Mouse (Mus musculus): ENCODE data around the gene Sema3b. TPM values are rescaled to one million over a fixed set of nuclear protein-coding genes. Genes with fewer than 3 reads are reported as not detected.

Sema3b gene
- polyA plus RNA-seq, 1 experiment from 2014 or later, result 13.6 TPM

GRCm38 (mm10) chr9:107609433-107609830 is 403 bp upstream of the Sema3b start:
- Histone ChIP-seq H3K9me3 (no peaks in the 10 kb centered on the region), H3K4me1 (peaks cover 83% of the 10 kb centered on the region), H3K9ac (no peak overlapping the region), H3K27ac (peak overlapping the region; percentile 54), H3K27me3 (no peaks in the 10 kb centered on the region), H3K4me2 (peak overlapping the region; percentile 37; the same call in 1 of the 2 replicates), H3K4me3 (no peak overlapping the region), H3K36me3 (peaks cover 10% of the 10 kb centered on the region)
- WGBS, result 59% methylated on average over 4 of the region's 4 CpGs
- no peak for ATAC-seq (ENCODE audit: insufficient number of reproducible peaks, low FRiP score, low TSS enrichment, low read depth)

- Histone ChIP-seq H3K4me1 (peaks cover 90% of the 10 kb centered on the region), H3K4me3 (no peak overlapping the region), H3K36me3 (no peaks in the 10 kb centered on the region), H3K27ac (peak overlapping the region; percentile 54), H3K9ac (no peak overlapping the region), H3K9me3 (no peaks in the 10 kb centered on the region), H3K27me3 (no peaks in the 10 kb centered on the region), H3K4me2 (peak overlapping the region; percentile 37; the same call in 1 of the 2 replicates)
- ATAC-seq (ENCODE audit: insufficient number of reproducible peaks, low FRiP score, low TSS enrichment, low read depth), result no peak
- WGBS, result 55% methylated on average over 9 of the region's 9 CpGs
These were observed 1.3 kb downstream of the Sema3b start for GRCm38 (mm10) chr9:107607653-107608245.

GRCm38 (mm10) chr9:107607036-107607435 is 2.0 kb downstream of the Sema3b start:
- H3K4me1 ChIP-seq, result peaks cover 89% of the 10 kb centered on the region
- ATAC-seq (ENCODE audit: insufficient number of reproducible peaks, low FRiP score, low TSS enrichment, low read depth), result no peak
- H3K9ac ChIP-seq, result no peak overlapping the region
- H3K36me3 ChIP-seq, result no peaks in the 10 kb centered on the region
- 80% methylated on average over 2 of the region's 2 CpGs for WGBS
- H3K4me3 ChIP-seq, result peak overlapping the region; percentile 31
- H3K27me3 ChIP-seq, result no peaks in the 10 kb centered on the region
- peak overlapping the region; percentile 37 for H3K4me2 ChIP-seq
- H3K9me3 ChIP-seq, result no peaks in the 10 kb centered on the region
- H3K27ac ChIP-seq, result peak overlapping the region; percentile 69

DNA sequence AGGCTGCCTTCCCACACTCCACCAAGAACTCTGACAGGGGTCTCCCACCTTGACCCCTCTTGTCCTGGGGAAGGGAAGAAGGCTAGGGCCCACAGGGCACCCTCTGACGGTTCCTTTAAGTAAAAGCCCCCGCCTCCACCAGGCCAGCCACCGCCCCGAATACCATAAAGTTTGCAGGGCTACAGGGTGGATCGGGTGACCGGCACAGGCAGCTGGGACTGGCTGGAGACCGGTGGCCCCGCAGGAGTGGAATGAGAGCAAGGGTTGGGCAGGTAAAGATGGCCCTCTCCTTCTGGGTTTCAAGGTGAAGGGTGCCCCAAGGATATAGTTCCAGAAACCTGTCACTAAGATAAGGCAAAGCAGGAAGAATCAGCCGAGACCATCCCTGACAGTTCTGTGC is 2.4 kb downstream of the Sema3b start:
- WGBS, result 7% methylated on average over 9 of the region's 9 CpGs
- no peaks in the 10 kb centered on the region for H3K9me3 ChIP-seq
- H3K4me3 ChIP-seq, result peak overlapping the region; percentile 31
- H3K27ac ChIP-seq, result peak overlapping the region; percentile 69
- peaks cover 87% of the 10 kb centered on the region for H3K4me1 ChIP-seq
- H3K27me3 ChIP-seq, result no peaks in the 10 kb centered on the region
- no peak; the same call in 1 of the 2 replicates for ATAC-seq (ENCODE audit: insufficient number of reproducible peaks, low FRiP score, low TSS enrichment, low read depth)
- peak overlapping the region; percentile 37 for H3K4me2 ChIP-seq
- no peaks in the 10 kb centered on the region for H3K36me3 ChIP-seq
- no peak overlapping the region for H3K9ac ChIP-seq

DNA sequence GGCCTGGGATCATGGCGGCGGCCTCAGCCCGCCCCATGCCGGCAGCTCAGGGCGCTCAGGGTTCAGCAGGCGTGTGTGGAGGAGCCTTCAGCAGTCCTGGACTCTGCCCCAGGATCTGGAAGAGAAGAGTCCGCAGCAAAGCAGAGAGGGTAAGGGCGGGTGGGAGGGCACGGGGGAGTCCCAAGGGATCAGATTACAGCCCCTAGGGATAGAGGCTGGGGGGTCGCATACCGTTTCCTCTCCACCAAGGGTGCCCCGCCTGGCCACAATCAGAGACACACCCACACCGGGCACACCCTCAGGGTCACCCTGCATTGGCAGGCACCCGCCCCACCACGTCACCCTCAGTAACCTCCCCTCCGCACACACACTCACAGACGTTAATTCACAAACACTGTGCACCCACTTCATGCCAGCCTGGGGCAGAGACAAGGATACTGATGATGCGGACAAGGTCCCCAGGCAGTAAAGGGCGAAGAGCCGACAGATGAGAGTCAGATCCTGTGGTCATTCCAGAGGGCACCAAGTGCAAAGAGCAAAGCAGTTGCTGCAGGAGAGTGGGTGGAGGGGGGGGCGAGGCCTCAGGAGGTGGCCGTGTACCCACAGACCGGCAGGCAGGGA is 3.9 kb downstream of the Sema3b start:
- Histone ChIP-seq H3K4me3 (no peak overlapping the region; the same call in 1 of the 2 replicates), H3K27me3 (no peaks in the 10 kb centered on the region), H3K9ac (no peak overlapping the region), H3K9me3 (no peaks in the 10 kb centered on the region), H3K27ac (peak overlapping the region; percentile 57), H3K4me1 (peaks cover 78% of the 10 kb centered on the region), H3K36me3 (no peaks in the 10 kb centered on the region), H3K4me2 (peak overlapping the region; percentile 14; the same call in 1 of the 2 replicates)
- WGBS, result 37% methylated on average over 23 of the region's 23 CpGs
- ATAC-seq (ENCODE audit: insufficient number of reproducible peaks, low FRiP score, low TSS enrichment, low read depth), result no peak

DNA sequence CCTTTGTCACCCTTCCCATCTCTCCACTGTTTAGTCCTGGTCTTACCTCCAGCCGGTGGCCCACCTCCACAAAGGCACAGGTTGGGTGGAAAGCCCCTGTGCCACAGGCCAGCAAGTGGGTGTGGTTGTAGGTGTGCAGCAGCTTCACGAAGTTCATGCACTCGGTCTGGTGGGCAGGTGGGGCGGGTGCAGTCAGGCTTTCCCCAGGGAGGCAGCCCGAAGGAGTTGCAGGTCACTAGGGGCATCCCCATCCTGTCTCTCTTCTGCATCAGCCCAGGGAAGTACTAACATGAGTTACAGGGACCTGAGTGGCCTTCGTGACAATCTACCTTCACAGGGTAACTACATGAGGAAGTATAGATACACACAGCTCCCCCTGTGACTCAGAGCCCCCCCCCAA is 5.8 kb downstream of the Sema3b start:
- 76% methylated on average over 6 of the region's 6 CpGs for WGBS
- H3K4me1 ChIP-seq, result peaks cover 59% of the 10 kb centered on the region
- no peaks in the 10 kb centered on the region for H3K9me3 ChIP-seq
- H3K9ac ChIP-seq, result no peak overlapping the region
- no peaks in the 10 kb centered on the region for H3K27me3 ChIP-seq
- H3K36me3 ChIP-seq, result no peaks in the 10 kb centered on the region
- no peak overlapping the region for H3K4me2 ChIP-seq
- H3K27ac ChIP-seq, result no peak overlapping the region
- no peak overlapping the region for H3K4me3 ChIP-seq
- ATAC-seq (ENCODE audit: insufficient number of reproducible peaks, low FRiP score, low TSS enrichment, low read depth), result no peak

GRCm38 (mm10) chr9:107602068-107602648 is 6.9 kb downstream of the Sema3b start:
- H3K9ac ChIP-seq, result no peak overlapping the region
- H3K36me3 ChIP-seq, result no peaks in the 10 kb centered on the region
- H3K4me2 ChIP-seq, result no peak overlapping the region
- no peaks in the 10 kb centered on the region for H3K27me3 ChIP-seq
- no peaks in the 10 kb centered on the region for H3K9me3 ChIP-seq
- 0 out of 2 replicates have a peak overlapping the region, but pooled peaks have one; percentile 43 for H3K27ac ChIP-seq
- no peak overlapping the region for H3K4me3 ChIP-seq
- WGBS, result 8% methylated on average over 10 of the region's 10 CpGs
- no peak for ATAC-seq (ENCODE audit: insufficient number of reproducible peaks, low FRiP score, low TSS enrichment, low read depth)
- peaks cover 48% of the 10 kb centered on the region for H3K4me1 ChIP-seq

- H3K9ac ChIP-seq, result no peak overlapping the region
- H3K9me3 ChIP-seq, result no peaks in the 10 kb centered on the region
- H3K4me1 ChIP-seq, result peaks cover 40% of the 10 kb centered on the region
- no peak for ATAC-seq (ENCODE audit: insufficient number of reproducible peaks, low FRiP score, low TSS enrichment, low read depth)
- H3K4me3 ChIP-seq, result no peak overlapping the region
- no peak overlapping the region for H3K27ac ChIP-seq
- WGBS, result 82% methylated on average over 11 of the region's 11 CpGs
- H3K4me2 ChIP-seq, result no peak overlapping the region
- no peaks in the 10 kb centered on the region; the same call in 1 of the 2 replicates for H3K36me3 ChIP-seq
- H3K27me3 ChIP-seq, result no peaks in the 10 kb centered on the region
These were observed 7.8 kb downstream of the Sema3b start for GRCm38 (mm10) chr9:107601275-107601674.

- 80% methylated on average over 12 of the region's 12 CpGs for WGBS
- no peak overlapping the region for H3K27ac ChIP-seq
- H3K36me3 ChIP-seq, result no peaks in the 10 kb centered on the region; the same call in none of the 2 replicates
- peaks cover 34% of the 10 kb centered on the region for H3K4me1 ChIP-seq
- H3K27me3 ChIP-seq, result no peaks in the 10 kb centered on the region
- no peak overlapping the region for H3K9ac ChIP-seq
- no peak overlapping the region for H3K4me2 ChIP-seq
- no peaks in the 10 kb centered on the region for H3K9me3 ChIP-seq
- no peak for ATAC-seq (ENCODE audit: insufficient number of reproducible peaks, low FRiP score, low TSS enrichment, low read depth)
- H3K4me3 ChIP-seq, result no peak overlapping the region
These were observed 8.3 kb downstream of the Sema3b start for GRCm38 (mm10) chr9:107600745-107601144.

GRCm38 (mm10) chr9:107599842-107600241 is 9.2 kb downstream of the Sema3b start:
- Histone ChIP-seq H3K4me1 (peaks cover 25% of the 10 kb centered on the region), H3K9ac (no peak overlapping the region), H3K27ac (no peak overlapping the region), H3K4me3 (no peak overlapping the region), H3K27me3 (no peaks in the 10 kb centered on the region), H3K4me2 (no peak overlapping the region), H3K9me3 (no peaks in the 10 kb centered on the region), H3K36me3 (peaks cover 4% of the 10 kb centered on the region)
- WGBS, result 67% methylated on average over 14 of the region's 14 CpGs
- no peak for ATAC-seq (ENCODE audit: insufficient number of reproducible peaks, low FRiP score, low TSS enrichment, low read depth)

GRCm38 (mm10) chr9:107599433-107599832 is 9.6 kb downstream of the Sema3b start:
- no peak for ATAC-seq (ENCODE audit: insufficient number of reproducible peaks, low FRiP score, low TSS enrichment, low read depth)
- 84% methylated on average over 9 of the region's 9 CpGs for WGBS
- no peak overlapping the region for H3K4me3 ChIP-seq

GRCm38 (mm10) chr9:107598385-107598784 is 10.6 kb downstream of the Sema3b start:
- no peak for ATAC-seq (ENCODE audit: insufficient number of reproducible peaks, low FRiP score, low TSS enrichment, low read depth)
- Histone ChIP-seq H3K36me3 (peaks cover 17% of the 10 kb centered on the region), H3K4me3 (no peak overlapping the region), H3K27ac (no peak overlapping the region), H3K27me3 (no peaks in the 10 kb centered on the region), H3K4me2 (no peak overlapping the region), H3K9me3 (no peaks in the 10 kb centered on the region), H3K4me1 (peaks cover 11% of the 10 kb centered on the region), H3K9ac (no peak overlapping the region)
- WGBS, result 70% methylated on average over 5 of the region's 5 CpGs

More at GRCm38 (mm10) chr9:107599433-107599832, 9.6 kb downstream of the Sema3b start:
- H3K9me3 ChIP-seq, result no peaks in the 10 kb centered on the region
- H3K4me2 ChIP-seq, result no peak overlapping the region
- H3K27me3 ChIP-seq, result no peaks in the 10 kb centered on the region
- no peak overlapping the region for H3K27ac ChIP-seq
- H3K4me1 ChIP-seq, result peaks cover 21% of the 10 kb centered on the region
- peaks cover 7% of the 10 kb centered on the region for H3K36me3 ChIP-seq
- H3K9ac ChIP-seq, result no peak overlapping the region
